Mouse (Mus musculus) CH12.LX (cell line): ENCODE results near the gene Serpinf2.

Source experiments
- CHD1 ChIP-seq: IDR thresholded peaks from 2 replicates; pipeline ENCODE4 v1.6.1; 2012; ENCODE audit warnings: low read depth, low read length, improper control_type of control experiment, inconsistent platforms
- CTCF ChIP-seq, 2 experiments: IDR thresholded peaks in 1 of 2; conservative IDR thresholded peaks in 1 of 2; 2 replicates each; pipeline ENCODE4 v1.5.1; 2011 to 2012; ENCODE audit warnings: low read depth in 2 of 2, low read length in 2 of 2, improper control_type of control experiment in 1 of 2, inconsistent platforms in 1 of 2, mild to moderate bottlenecking in 1 of 2, moderate library complexity in 1 of 2
- HCFC1 ChIP-seq: IDR thresholded peaks from 2 replicates; pipeline ENCODE4 v1.6.1; 2012; ENCODE audit warnings: low read depth, mild to moderate bottlenecking, inconsistent platforms, low read length, improper control_type of control experiment
- MAX ChIP-seq: IDR thresholded peaks from 2 replicates; pipeline ENCODE4 v1.6.1; 2011; ENCODE audit warnings: low read length, improper control_type of control experiment
- POLR2A ChIP-seq: IDR thresholded peaks from 2 replicates; pipeline ENCODE4 v1.6.1; 2011; ENCODE audit warnings: low read depth, mild to moderate bottlenecking, improper control_type of control experiment, low read length
- SIN3A ChIP-seq: IDR thresholded peaks from 2 replicates; pipeline ENCODE4 v1.6.1; 2012; ENCODE audit warnings: low read length, improper control_type of control experiment, inconsistent platforms
- ZC3H11A ChIP-seq: IDR thresholded peaks from 2 replicates; pipeline ENCODE4 v1.6.1; 2012; ENCODE audit warnings: low read depth, mild to moderate bottlenecking, inconsistent platforms, low read length, improper control_type of control experiment

DNA sequence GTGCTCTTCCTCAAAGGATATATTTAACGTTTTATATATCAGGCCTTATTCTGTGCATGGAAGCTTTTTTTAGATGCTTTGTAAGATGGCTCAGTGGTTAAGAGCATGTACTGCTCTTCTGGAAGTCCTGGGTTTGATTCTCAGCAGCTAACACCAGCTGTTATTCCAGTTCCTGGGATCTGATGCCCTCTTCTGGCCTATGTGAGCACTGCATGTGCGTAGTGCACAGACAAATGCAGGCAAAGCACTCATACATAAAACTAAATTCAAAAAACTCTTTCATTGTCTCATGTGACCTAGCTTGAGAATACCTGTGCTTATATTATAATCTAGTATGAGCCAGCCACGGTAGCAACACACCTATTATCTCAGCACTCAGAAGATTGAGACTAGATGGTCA, 32.5 kb downstream of the Serpinf2 start:
- TF ChIP-seq POLR2A (no peak), CTCF (conservative IDR thresholded peaks at IDR 0.05 in 1 of 2, IDR thresholded peaks at IDR 0.05 in 1 of 2; ENCODE audit: low read depth in 2 of 2, low read length in 2 of 2) (peak; percentile 76 to 92), ZC3H11A (no peak), HCFC1 (no peak), SIN3A (no peak), MAX (no peak), CHD1 (no peak)
